Mouse (Mus musculus): ENCODE measurements around the gene Gm28042. TPM values are rescaled to one million over a fixed set of nuclear protein-coding genes. Genes with fewer than 3 reads are reported as not detected.
A peak's percentile ranks its signal among the peaks of the same experiment; 100 is the strongest.

Gene Gm28042
- total RNA-seq, 2 experiments from 2014 or later: 0.71 to 1.6 TPM

DNA sequence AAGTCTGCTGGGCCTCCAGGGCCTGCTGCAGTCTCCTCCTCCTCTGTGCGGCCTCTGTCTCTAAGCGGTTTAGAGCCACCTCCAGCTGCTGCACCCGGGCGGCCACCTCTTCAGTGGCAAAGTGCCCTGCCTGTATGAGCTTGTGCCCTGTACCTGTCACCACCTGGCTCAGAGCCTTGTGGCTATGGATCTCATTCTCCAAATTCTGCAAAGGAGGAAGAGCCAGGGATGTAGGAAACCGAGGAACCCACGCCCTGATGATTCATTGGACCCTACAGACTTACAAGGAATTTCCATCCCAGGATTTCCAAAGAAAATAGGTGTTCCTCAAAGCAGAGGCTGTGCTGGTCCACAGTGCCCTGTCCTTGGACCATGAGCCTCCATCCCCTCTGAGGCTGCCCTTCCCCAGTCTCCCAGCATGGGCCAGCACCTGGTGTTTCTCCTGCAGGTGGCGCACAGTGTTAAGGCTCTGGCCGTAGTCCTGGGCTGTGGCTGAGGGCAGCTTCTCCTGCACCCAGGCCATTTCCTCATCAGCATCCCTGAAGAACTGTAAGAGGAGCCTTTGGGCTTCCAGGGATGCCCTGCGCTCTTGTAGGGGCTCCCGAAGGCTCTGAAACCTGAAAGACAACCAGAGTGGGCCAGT, 22.5 kb downstream of the Gm28042 start:
- no peak for DNase-seq (ENCODE audit: extremely low spot score in 1 of 2, low spot score in 2 of 2)
- intact Hi-C loops (cut with DNase I): no loop called here

DNA sequence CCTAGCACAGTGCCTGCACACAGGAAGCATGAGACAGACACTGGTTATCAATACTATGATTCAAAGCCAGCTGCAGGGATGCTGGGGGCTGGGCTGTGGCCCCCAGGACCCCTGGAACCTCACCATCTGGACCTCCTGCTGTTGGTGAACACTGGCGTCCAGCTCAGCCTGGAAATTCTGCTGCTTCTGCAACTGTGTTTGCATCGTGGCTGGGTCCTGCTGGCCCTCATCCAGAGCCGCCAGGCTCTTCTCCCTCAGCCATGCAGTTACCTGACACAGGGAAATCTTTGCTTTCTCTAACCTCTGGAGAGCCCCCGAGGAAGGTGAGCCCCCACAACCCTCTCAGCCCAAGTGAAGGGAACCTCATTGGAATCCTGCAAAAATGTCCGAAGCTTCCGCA, 24.1 kb downstream of the Gm28042 start:
- no peak for DNase-seq (ENCODE audit: extremely low spot score in 1 of 2, low spot score in 2 of 2)
- intact Hi-C loops (cut with DNase I): no loop called here

DNA sequence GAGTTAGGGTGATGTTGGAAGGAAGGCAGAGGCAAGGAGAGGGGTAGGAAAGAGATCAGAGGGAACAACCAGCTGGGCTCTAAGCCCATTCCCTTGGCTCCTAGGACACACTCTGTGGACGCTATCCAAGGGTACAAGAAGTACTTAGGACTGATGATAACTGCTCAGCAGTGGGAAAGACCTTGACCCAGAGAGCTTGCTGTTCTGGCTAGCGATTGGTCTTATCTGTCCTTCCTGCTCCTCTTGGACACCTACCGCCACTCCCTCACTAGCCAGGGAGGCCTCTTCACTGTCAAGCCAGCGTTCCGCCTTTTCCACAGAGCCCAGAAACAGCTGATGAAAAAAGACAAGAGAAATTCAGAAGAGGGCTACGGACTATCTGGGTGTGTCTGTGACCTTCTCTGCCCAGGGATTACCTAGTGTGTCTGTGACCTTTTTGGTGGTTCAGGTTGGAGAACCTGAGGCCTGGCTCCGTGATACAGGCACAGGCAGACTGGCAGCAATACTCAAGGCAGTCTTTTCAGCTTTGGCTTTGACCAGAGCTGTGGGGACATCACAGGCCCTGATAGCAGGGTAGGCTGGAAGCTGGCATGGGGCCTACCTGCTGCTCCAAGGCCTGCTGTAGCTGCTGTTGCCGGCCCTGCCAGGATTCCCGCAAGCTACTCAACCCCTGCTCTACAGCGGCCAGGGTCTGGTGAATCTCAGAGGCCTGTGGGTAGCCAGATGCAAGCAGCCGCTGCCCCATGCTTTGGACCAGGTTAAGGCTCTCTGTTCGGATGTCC, 27.7 kb downstream of the Gm28042 start:
- DNase-seq (ENCODE audit: extremely low spot score in 1 of 2, low spot score in 2 of 2): no peak

DNA sequence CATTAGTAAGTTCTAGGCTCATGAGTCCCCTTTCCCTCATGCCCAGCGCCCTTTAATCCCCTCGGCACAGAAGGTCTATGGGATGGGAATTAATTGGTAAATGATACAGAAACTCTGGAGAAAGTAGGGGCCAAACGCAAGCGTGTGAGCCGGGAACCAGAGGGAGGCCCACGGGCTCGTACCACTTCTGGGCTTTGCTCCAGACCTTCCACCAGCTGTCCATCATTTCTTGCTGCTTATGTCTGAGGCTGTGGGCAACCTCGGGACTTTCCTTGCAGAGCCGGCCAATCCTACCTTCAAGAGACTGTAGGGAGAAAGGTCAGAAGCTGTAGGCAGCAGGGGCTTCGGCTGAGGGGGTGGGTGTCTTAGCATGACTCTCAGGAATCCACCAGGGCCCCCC, 28.6 kb downstream of the Gm28042 start:
- intact Hi-C loops (cut with DNase I): no loop called here
- DNase-seq (ENCODE audit: extremely low spot score in 1 of 2, low spot score in 2 of 2): no peak

More for the DNA sequence above, 27.7 kb downstream of the Gm28042 start:
- intact Hi-C loops (cut with DNase I): no loop called here

DNA sequence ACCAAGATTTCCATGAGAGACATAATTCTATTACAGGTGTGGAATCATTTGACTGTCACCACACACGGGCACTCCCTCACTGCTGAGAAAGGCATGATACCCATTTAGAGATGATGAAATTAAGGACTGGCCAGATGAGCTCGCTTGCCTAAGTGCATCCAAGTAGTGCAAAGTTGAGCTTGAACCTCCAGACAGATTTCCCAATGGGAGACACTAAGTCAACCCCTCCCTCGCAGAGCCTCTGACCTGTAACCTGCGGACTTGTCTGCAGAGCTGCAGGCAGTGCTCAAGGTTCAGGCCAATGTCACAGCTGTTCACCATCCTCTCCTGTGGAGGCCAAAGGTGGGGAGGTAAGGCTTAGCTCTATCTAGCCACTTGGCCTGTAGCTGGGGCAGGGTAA, 31.5 kb downstream of the Gm28042 start:
- DNase-seq (ENCODE audit: extremely low spot score in 1 of 2, low spot score in 2 of 2): no peak
- intact Hi-C loops (cut with DNase I): no loop called here

DNA sequence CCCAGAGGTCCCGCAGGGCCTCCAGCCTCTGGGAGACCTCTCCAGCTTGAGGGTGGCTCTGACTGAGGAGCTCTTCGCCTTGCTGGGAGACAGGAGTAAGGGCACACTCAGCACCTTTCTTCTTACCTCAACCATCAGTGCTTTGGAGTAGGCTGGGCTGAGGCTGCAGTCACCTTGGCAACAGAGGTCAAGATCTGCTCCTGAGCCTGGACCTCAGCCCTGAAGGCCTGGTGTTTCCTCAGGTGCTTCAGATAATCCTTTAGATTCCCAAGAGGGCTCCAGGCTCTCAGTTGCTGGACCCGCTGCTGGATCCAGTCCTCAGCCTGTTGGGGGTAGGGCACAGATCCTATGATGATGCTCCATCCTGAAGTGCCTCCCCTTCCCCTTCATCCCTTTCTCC, 32.2 kb downstream of the Gm28042 start:
- no peak for DNase-seq (ENCODE audit: extremely low spot score in 1 of 2, low spot score in 2 of 2)
- intact Hi-C loops (cut with DNase I): no loop called here

DNA sequence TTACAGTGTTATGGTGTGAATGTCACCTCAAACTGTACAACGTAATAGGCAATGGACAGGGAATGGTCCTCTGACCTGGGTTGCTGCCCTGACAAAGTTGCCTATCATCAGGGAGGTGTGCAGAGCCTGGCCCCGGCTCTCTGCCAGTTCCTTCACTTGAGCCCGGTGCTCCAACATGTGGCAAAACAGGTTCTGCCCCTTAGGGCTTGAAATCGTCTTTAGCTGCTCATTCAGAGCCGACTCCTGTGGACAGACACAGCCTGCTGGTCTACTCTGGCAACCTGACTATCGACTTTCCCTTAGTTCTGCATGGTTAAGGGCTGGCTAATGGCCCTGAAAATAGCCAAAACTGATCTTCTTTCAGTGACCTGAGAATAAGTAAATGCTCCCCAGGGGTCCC, 32.9 kb downstream of the Gm28042 start:
- no peak for DNase-seq (ENCODE audit: extremely low spot score in 1 of 2, low spot score in 2 of 2)
- intact Hi-C loops (cut with DNase I): no loop called here

DNA sequence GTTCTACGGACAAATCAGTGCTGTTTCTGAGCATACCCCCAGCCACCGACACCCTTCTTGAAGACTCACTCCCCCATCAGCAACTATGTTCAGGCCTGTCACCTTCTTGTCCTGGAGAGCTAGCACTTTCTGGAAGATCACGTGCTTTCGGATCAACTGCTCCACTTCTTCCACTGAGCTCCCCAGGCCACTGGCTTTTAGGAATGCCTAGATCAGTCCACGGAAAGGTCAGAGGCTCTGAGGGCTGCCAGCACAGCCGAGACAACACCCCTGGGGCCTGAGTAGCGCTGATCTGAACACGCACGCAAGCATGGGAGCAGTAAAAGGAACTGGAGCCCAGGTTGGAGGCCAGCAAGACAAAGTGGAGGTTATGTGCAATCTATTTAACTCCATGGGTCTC, 33.4 kb downstream of the Gm28042 start:
- intact Hi-C loops (cut with DNase I): no loop called here
- no peak for DNase-seq (ENCODE audit: extremely low spot score in 1 of 2, low spot score in 2 of 2)

DNA sequence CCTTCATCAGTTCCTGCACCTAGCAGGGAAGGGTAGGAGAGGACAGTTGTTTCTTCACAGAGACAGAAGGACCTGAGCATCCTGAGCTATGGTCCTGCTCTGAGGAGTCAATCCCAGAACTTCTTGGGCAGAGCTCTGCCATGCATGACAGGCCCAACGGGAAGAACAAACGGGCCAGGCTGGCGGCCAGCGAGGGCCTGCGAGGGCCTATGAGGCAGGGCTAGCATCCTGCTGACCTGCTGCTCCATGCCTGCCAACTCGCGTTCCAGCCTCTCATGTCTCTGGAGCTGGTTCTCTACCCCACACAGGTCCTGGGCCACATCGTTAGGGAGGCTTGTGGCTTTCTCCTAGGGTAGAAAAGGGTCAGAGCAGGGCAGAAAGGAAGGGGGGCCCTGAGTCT, 35.0 kb downstream of the Gm28042 start:
- DNase-seq (ENCODE audit: extremely low spot score in 1 of 2, low spot score in 2 of 2): no peak
- intact Hi-C loops (cut with DNase I): no loop called here

DNA sequence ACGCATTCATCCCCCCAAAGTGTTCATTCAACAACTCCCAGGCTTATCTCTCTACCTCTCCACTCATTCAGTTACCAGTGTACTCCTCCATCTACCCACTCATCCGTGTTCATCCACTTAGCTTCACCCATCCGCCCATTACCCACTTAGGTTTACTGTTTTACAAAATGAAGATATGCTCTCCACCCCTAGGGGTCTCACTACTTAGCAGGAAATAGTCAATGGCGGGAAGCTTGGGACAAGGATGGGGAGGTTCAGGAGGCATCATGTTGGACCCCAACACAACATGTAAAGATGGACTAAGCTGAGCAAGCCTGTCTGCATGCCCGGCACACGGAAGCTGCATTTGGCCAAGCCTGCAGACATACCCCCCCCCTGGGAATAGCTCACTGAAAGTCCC, 37.3 kb downstream of the Gm28042 start:
- intact Hi-C loops (cut with DNase I): no loop called here
- DNase-seq (ENCODE audit: extremely low spot score in 1 of 2, low spot score in 2 of 2): no peak

DNA sequence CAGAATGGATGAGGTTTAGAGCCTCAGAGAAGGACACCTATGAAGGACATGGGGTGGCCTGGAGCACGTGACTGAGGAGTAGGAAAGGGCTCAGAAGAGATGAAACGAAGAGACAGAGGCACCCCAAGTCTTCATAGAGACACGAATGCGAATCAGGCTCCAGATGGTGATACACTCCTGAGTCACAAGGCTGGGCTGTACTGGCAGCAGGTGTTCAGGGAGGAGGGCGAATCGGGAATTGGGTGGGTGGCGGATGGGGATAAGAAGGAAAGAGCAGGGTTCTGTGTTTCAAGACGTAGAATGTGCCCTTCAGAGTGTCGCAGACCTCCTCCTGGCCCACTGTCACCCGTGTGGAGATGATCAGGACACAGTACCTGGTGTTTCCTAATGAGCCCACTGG, 38.0 kb downstream of the Gm28042 start:
- DNase-seq (ENCODE audit: extremely low spot score in 1 of 2, low spot score in 2 of 2): no peak
- intact Hi-C loops (cut with DNase I): no loop called here

DNA sequence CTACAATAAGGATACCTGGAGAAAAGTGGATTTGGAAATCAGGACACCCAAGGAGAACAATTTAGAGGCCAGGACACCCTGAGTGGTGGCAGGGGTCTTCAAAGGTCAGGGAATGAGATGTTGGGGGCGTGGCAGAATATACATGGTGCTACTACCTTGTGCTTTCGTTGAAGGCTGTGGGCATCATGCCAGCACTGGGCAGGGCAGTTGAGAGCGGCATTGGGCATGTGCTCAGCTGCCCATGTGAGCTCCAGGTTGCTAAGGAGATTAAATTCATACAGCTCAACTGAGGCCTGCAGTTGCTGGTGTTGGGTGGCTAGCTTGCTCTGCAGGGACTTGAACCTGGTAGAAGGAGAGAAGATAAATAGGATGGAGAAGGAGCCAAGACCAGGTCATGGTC, 38.9 kb downstream of the Gm28042 start:
- intact Hi-C loops (cut with DNase I): no loop called here
- DNase-seq (ENCODE audit: extremely low spot score in 1 of 2, low spot score in 2 of 2): no peak

DNA sequence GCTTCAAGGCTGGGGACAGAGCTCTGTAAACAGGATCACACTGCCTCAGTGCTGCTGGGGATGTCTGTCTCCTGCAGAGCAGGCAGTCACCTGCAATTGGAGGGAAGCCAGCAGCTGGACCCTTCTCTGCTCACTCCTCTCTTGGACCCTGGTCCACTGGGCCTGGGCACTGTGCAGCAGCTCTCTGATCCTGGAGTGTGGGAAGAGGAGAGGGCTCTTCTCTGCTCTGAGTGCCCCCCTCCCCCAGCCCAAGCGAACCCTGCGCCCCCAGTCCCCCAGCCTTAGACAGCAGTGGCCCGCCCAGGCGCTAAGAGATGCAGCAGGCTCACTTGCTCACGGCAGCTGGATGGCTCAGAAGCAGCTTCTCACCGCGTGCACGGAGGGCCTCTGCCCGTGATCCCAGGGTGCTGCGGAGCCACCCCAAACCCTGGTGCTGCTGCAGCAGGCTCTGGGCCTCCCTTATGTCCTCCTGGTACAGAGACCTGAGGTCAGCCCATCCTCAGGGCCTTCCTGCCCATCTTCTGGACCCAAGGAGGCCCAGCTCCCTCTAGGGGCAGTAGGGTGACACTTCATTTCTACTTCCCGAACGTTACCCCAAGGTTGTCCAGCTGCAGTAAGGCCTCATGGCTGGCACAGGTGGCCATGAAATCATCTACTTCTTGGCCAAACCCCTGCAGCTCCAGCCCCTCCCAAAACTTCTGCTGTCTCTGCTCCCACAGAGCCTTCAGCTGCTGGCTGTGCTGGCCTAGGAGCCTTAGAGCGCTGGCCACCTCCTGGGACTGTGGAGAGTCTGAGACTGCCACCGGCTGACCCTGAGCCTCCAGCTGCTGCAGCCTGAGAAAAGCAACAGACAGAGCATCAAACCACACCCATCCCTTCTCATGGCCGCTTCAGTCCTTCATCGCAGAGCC, 41.5 kb downstream of the Gm28042 start:
- peak in 1 of 2 experiments; percentile 53 for DNase-seq (ENCODE audit: extremely low spot score in 1 of 2, low spot score in 2 of 2)
- intact Hi-C loops (cut with DNase I): no loop called here

DNA sequence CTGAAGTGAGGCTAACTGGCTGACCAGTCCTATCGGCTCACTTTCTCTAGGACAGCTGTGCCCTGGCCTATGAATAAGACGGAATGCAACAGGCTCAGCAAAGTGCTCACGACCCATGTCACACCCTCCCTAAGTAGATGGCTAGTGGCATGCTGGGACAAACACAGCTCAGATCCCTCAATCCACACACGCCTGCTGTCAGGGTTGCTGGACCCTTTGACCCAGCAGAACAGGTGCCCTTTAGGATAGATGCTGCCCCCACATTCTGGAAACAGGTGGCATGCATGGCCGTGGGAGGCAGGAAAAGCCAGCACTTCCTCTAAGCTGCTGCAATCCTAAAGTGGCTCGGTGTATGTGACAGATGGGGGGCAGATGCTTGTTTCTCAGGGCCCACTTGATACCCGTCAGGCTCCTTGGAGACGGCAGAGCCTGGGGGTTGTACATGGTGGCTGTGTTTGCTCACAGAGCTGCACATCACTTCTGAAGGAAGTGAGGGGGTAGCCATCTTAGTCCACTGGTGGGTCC, 42.2 kb downstream of the Gm28042 start:
- peak; percentile 55 to 72 for DNase-seq (ENCODE audit: extremely low spot score in 1 of 2, low spot score in 2 of 2)
- intact Hi-C loops (cut with DNase I): no loop called here

DNA sequence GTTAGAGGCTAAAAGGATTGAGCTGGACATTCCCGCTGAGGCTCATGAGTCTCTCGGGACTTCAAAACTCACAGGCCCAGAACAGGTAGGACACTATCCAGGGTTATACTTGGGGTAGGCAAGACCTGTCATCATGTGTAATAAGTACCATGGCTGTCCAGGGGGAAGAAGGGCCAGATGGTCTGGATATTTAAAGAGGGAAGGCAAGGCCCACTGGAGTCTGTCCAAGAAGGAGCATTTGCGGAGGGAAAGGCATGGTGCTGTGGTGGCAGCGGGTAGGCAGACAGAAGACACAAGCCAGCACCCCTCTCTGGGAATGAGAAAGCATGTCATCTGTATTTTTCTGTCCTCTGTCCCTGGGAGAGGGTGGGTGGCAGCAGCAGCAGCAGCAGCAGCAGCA, 46.8 kb downstream of the Gm28042 start:
- DNase-seq (ENCODE audit: extremely low spot score in 1 of 2, low spot score in 2 of 2): no peak
- intact Hi-C loops (cut with DNase I): no loop called here

DNA sequence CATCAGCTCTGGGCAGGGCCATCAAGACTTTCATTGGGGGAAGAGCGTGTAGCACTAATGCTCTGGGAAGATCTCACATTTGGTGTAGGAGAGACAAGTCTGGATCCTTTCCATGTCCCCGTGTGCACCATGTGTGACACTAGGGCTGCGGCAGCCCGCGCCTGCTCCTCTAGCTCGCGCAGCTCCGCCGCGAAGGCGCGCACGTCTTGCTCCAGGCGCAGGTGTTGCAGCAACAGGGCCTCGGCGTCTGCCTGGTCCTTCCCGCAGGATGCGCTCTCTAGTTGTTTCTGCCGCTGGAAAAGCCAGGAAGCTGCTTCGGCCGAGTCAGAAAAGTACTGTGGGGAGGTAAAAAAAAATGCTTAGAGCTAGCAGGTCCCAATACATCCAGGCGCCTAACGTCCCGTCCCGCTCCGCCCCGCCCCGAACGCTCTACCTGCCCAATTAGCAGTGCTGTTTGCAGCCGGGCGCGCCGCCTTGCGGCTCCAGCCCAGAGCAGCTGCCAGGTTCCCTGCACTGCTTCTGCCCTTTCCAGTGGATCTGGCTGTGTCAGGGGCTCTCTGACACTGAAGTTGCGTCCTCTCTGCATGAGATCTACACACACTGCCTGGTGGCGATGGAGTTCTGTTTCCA, 48.9 kb downstream of the Gm28042 start:
- peak in 1 of 2 experiments; percentile 56 for DNase-seq (ENCODE audit: extremely low spot score in 1 of 2, low spot score in 2 of 2)
- intact Hi-C loops (cut with DNase I): no loop called here

DNA sequence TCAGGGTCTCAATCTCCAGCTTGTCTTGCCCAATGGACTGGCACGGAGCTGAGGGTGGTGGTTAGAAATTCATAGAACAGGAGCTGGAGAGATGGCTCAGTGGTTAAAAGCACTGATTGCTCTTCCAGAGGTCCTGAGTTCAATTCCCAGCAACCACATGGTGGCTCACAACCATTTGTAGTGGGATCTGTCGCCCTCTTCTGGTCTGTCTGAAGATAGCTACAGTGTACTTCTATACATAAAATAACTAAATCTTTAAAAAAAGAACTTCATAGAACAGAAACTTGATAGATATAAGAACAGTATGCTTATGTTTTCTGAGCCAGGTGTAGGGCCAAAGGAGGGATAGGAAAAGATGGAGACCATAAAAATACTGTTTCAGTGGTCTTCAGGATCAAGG, 55.1 kb downstream of the Gm28042 start:
- no peak for DNase-seq (ENCODE audit: extremely low spot score in 1 of 2, low spot score in 2 of 2)
- intact Hi-C loops (cut with DNase I): loop anchor here (10.0 kb wide), 1 partner anchor 192 kb away; no protein-coding TSS in a partner anchor

DNA sequence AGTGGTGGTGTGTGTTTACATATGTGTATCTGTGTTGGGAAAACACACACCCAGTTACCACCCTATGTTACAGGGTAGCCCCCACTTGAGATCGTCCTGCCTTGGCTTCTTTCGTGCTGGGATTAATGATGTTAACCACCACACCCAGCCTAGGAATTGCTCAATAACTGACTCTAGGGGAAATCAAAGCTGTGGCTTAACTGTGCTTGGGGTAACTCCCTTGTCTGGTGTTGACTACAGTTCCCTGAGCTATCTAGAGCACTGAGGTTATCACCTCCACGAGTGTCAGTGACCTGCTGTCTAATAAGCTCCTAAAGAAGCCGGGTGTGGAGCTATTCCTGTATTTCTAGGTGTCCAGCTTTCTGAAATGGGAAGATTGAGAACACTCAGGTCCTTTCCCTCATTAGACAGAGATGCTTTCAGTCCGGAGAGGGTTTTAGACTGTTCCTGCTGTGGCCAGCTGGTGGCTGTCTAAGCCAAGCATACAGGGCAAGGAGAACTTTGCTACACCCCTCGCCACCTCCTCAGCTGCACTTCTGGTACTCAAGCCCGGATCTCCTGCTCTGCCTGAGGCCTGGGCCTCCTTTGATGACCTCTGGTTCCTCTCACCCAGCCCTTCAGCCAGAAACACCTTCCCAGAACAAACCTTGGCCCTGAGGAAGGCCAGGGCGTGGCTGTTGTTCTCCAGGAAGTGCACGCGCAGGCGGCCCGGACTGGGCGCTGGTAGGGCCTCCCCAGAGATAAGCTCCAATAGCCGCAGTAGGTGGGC, 57.5 kb downstream of the Gm28042 start:
- intact Hi-C loops (cut with DNase I): loop anchor here (2.0 to 10.0 kb wide), 2 partner anchors 86 to 190 kb away; no protein-coding TSS in a partner anchor

More for the DNA sequence above, 57.5 kb downstream of the Gm28042 start:
- DNase-seq (ENCODE audit: extremely low spot score in 1 of 2, low spot score in 2 of 2): peak in 1 of 2 experiments; percentile 53
